Mouse (Mus musculus) lung, embryonic 15.5 days (tissue): ENCODE measurements around the gene Rhof. TPM values are rescaled to one million over a fixed set of nuclear protein-coding genes. Genes with fewer than 3 reads are reported as not detected.

Experiments used
- ATAC-seq: fragments of 200-750 bp; cut with Nextera tagmentation; 2 replicates; pipeline ENCODE4 v1.8.0; 2017; ENCODE audit warnings: moderate number of reproducible peaks, borderline replicate concordance; ENCODE audit not compliant: low FRiP score, low TSS enrichment; ENCODE audit errors: extremely low read depth
- H3K27ac ChIP-seq: fragments of 300-500 bp; sonication (generic); 2 replicates; pipeline ENCODE4 v1.5.1; 2015; ENCODE audit warnings: moderate library complexity, mild to moderate bottlenecking, inconsistent platforms
- H3K27me3 ChIP-seq: fragments of 300-500 bp; sonication (generic); 2 replicates; pipeline ENCODE4 v1.6.1; 2015; ENCODE audit warnings: inconsistent platforms
- H3K36me3 ChIP-seq: fragments of 300-500 bp; sonication (generic); 2 replicates; pipeline ENCODE4 v1.6.1; 2015; ENCODE audit warnings: inconsistent platforms
- H3K4me1 ChIP-seq: fragments of 300-500 bp; sonication (generic); 2 replicates; pipeline ENCODE4 v1.6.1; 2015; ENCODE audit warnings: inconsistent platforms
- H3K4me2 ChIP-seq: fragments of 300-500 bp; sonication (generic); 2 replicates; pipeline ENCODE4 v1.6.1; 2015; ENCODE audit warnings: inconsistent platforms, mild to moderate bottlenecking, moderate library complexity
- H3K4me3 ChIP-seq: fragments of 300-500 bp; sonication (generic); 2 replicates; pipeline ENCODE4 v1.5.1; 2015; ENCODE audit warnings: mild to moderate bottlenecking, inconsistent platforms
- H3K9ac ChIP-seq: fragments of 300-500 bp; sonication (generic); 2 replicates; pipeline ENCODE4 v1.6.1; 2015; ENCODE audit warnings: inconsistent platforms
- H3K9me3 ChIP-seq: fragments of 300-500 bp; sonication (generic); 2 replicates; pipeline ENCODE4 v1.6.1; 2016; ENCODE audit warnings: inconsistent platforms
- WGBS: fragments of 180-500 bp; shearing (Covaris S2); methylation state at CpG from one replicate; pipeline ENCODE4 v1.1.7; 2015; 5-methylcytosine and 5-hydroxymethylcytosine counted together
- polyA plus RNA-seq: library from polyadenylated mRNA; unstranded; fragments of >200 nt; fragmentation: Nextera tagmentation; extraction: Ambion mirVana; gene quantifications from 2 replicates; pipeline ENCODE4 v1.2.1, GENCODE M21; 2015

Gene Rhof
- polyA plus RNA-seq, 1 experiment from 2014 or later, result 2.8 TPM

GRCm38 (mm10) chr5:123117257-123117656 is 15.2 kb downstream of the Rhof start:
- H3K36me3 ChIP-seq, result no peaks in the 10 kb centered on the region
- H3K4me2 ChIP-seq, result no peak overlapping the region
- H3K9me3 ChIP-seq, result no peaks in the 10 kb centered on the region
- H3K27ac ChIP-seq, result peak overlapping the region; percentile 69
- WGBS, result 15% methylated on average over 10 of the region's 10 CpGs
- peak; percentile 41; the same call in 1 of the 2 replicates for ATAC-seq
- no peak overlapping the region for H3K9ac ChIP-seq
- H3K27me3 ChIP-seq, result no peaks in the 10 kb centered on the region
- peaks cover 27% of the 10 kb centered on the region for H3K4me1 ChIP-seq
- no peak overlapping the region for H3K4me3 ChIP-seq

GRCm38 (mm10) chr5:123116080-123116479 is 16.4 kb downstream of the Rhof start:
- ATAC-seq, result peak; percentile 31; the same call in 1 of the 2 replicates
- Histone ChIP-seq H3K4me3 (no peak overlapping the region), H3K36me3 (no peaks in the 10 kb centered on the region), H3K4me1 (peaks cover 27% of the 10 kb centered on the region), H3K4me2 (peak overlapping the region; percentile 31; the same call in 1 of the 2 replicates), H3K27me3 (no peaks in the 10 kb centered on the region), H3K9ac (no peak overlapping the region), H3K9me3 (no peaks in the 10 kb centered on the region), H3K27ac (peak overlapping the region; percentile 69; the same call in 1 of the 2 replicates)
- 52% methylated on average over 8 of the region's 8 CpGs for WGBS

- Histone ChIP-seq H3K27ac (no peak overlapping the region), H3K4me3 (no peak overlapping the region), H3K27me3 (no peaks in the 10 kb centered on the region), H3K4me1 (peaks cover 37% of the 10 kb centered on the region), H3K9me3 (no peaks in the 10 kb centered on the region), H3K4me2 (no peak overlapping the region), H3K9ac (no peak overlapping the region), H3K36me3 (no peaks in the 10 kb centered on the region)
- no peak for ATAC-seq
- WGBS, result 32% methylated on average over 7 of the region's 7 CpGs
These were observed 17.6 kb downstream of the Rhof start for GRCm38 (mm10) chr5:123114924-123115323.

- no peak for ATAC-seq
- WGBS, result 47% methylated on average over 11 of the region's 11 CpGs
- H3K27ac ChIP-seq, result no peak overlapping the region
- H3K27me3 ChIP-seq, result no peaks in the 10 kb centered on the region
- peaks cover 45% of the 10 kb centered on the region for H3K4me1 ChIP-seq
- H3K4me3 ChIP-seq, result no peak overlapping the region
- H3K4me2 ChIP-seq, result no peak overlapping the region
- no peaks in the 10 kb centered on the region for H3K9me3 ChIP-seq
- no peak overlapping the region for H3K9ac ChIP-seq
- no peaks in the 10 kb centered on the region for H3K36me3 ChIP-seq
These were observed 18.4 kb downstream of the Rhof start for GRCm38 (mm10) chr5:123114109-123114508.

GRCm38 (mm10) chr5:123110296-123110721 is 22.2 kb downstream of the Rhof start:
- no peak for ATAC-seq
- peaks cover 24% of the 10 kb centered on the region for H3K4me1 ChIP-seq
- 61% methylated on average over 13 of the region's 13 CpGs for WGBS
- H3K27me3 ChIP-seq, result no peaks in the 10 kb centered on the region
- no peak overlapping the region for H3K4me3 ChIP-seq
- no peaks in the 10 kb centered on the region for H3K9me3 ChIP-seq
- H3K36me3 ChIP-seq, result no peaks in the 10 kb centered on the region
- H3K9ac ChIP-seq, result no peak overlapping the region
- no peak overlapping the region for H3K4me2 ChIP-seq
- H3K27ac ChIP-seq, result no peak overlapping the region; the same call in 1 of the 2 replicates

GRCm38 (mm10) chr5:123109452-123110203 is 22.9 kb downstream of the Rhof start:
- Histone ChIP-seq H3K36me3 (no peaks in the 10 kb centered on the region), H3K9ac (no peak overlapping the region), H3K4me1 (peaks cover 22% of the 10 kb centered on the region), H3K4me2 (peak overlapping the region; percentile 14; the same call in 1 of the 2 replicates), H3K9me3 (no peaks in the 10 kb centered on the region), H3K27ac (no peak overlapping the region), H3K4me3 (no peak overlapping the region), H3K27me3 (no peaks in the 10 kb centered on the region)
- 29% methylated on average over 13 of the region's 13 CpGs for WGBS
- peak; percentile 28; the same call in 1 of the 2 replicates for ATAC-seq

- Histone ChIP-seq H3K27ac (no peak overlapping the region), H3K27me3 (no peaks in the 10 kb centered on the region), H3K9me3 (no peaks in the 10 kb centered on the region), H3K4me3 (no peak overlapping the region), H3K4me2 (no peak overlapping the region), H3K36me3 (no peaks in the 10 kb centered on the region), H3K4me1 (peaks cover 8% of the 10 kb centered on the region), H3K9ac (no peak overlapping the region)
- 58% methylated on average over 6 of the region's 6 CpGs for WGBS
- ATAC-seq, result no peak
These were observed 27.7 kb downstream of the Rhof start for GRCm38 (mm10) chr5:123104769-123105168.

GRCm38 (mm10) chr5:123103556-123103955 is 28.9 kb downstream of the Rhof start:
- H3K9ac ChIP-seq, result no peak overlapping the region

GRCm38 (mm10) chr5:123102376-123102775 is 30.1 kb downstream of the Rhof start:
- Histone ChIP-seq H3K9ac (no peak overlapping the region), H3K4me3 (no peak overlapping the region), H3K4me1 (no peaks in the 10 kb centered on the region; the same call in 1 of the 2 replicates), H3K4me2 (no peak overlapping the region), H3K27me3 (no peaks in the 10 kb centered on the region), H3K36me3 (no peaks in the 10 kb centered on the region), H3K9me3 (no peaks in the 10 kb centered on the region), H3K27ac (no peak overlapping the region)
- 50% methylated on average over 7 of the region's 7 CpGs for WGBS
- ATAC-seq, result no peak

More at GRCm38 (mm10) chr5:123103556-123103955, 28.9 kb downstream of the Rhof start:
- H3K9me3 ChIP-seq, result no peaks in the 10 kb centered on the region
- H3K27me3 ChIP-seq, result no peaks in the 10 kb centered on the region
- ATAC-seq, result no peak
- no peak overlapping the region for H3K4me3 ChIP-seq
- H3K4me2 ChIP-seq, result no peak overlapping the region
- no peak overlapping the region for H3K27ac ChIP-seq
- 34% methylated on average over 8 of the region's 8 CpGs for WGBS
- no peaks in the 10 kb centered on the region; the same call in 1 of the 2 replicates for H3K4me1 ChIP-seq
- no peaks in the 10 kb centered on the region for H3K36me3 ChIP-seq

GRCm38 (mm10) chr5:123098487-123098886 is 34.0 kb downstream of the Rhof start:
- Histone ChIP-seq H3K4me3 (no peak overlapping the region), H3K4me1 (peaks cover 3% of the 10 kb centered on the region; the same call in 1 of the 2 replicates), H3K9me3 (no peaks in the 10 kb centered on the region), H3K27ac (no peak overlapping the region), H3K4me2 (no peak overlapping the region), H3K9ac (no peak overlapping the region), H3K36me3 (no peaks in the 10 kb centered on the region), H3K27me3 (no peaks in the 10 kb centered on the region)
- 59% methylated on average over 2 of the region's 2 CpGs for WGBS
- ATAC-seq, result no peak

- Histone ChIP-seq H3K9ac (no peak overlapping the region), H3K27me3 (no peaks in the 10 kb centered on the region), H3K4me1 (peaks cover 3% of the 10 kb centered on the region; the same call in 1 of the 2 replicates), H3K4me3 (no peak overlapping the region), H3K4me2 (no peak overlapping the region), H3K36me3 (no peaks in the 10 kb centered on the region), H3K9me3 (no peaks in the 10 kb centered on the region), H3K27ac (no peak overlapping the region)
- no peak for ATAC-seq
- WGBS, result 92% methylated on average over 8 of the region's 8 CpGs
These were observed 36.2 kb downstream of the Rhof start for GRCm38 (mm10) chr5:123096299-123096698.

GRCm38 (mm10) chr5:123094238-123094991 is 38.1 kb downstream of the Rhof start:
- WGBS, result 63% methylated on average over 25 of the region's 25 CpGs
- H3K36me3 ChIP-seq, result no peaks in the 10 kb centered on the region
- no peaks in the 10 kb centered on the region for H3K9me3 ChIP-seq
- H3K4me1 ChIP-seq, result peaks cover 3% of the 10 kb centered on the region; the same call in 1 of the 2 replicates
- no peak overlapping the region for H3K9ac ChIP-seq
- H3K4me2 ChIP-seq, result no peak overlapping the region
- H3K27ac ChIP-seq, result no peak overlapping the region
- no peaks in the 10 kb centered on the region for H3K27me3 ChIP-seq
- no peak overlapping the region for H3K4me3 ChIP-seq
- peak; percentile 45; the same call in 1 of the 2 replicates for ATAC-seq
